Mouse (Mus musculus): ENCODE data around the gene Ogdhl.

The Ogdhl gene

DNA sequence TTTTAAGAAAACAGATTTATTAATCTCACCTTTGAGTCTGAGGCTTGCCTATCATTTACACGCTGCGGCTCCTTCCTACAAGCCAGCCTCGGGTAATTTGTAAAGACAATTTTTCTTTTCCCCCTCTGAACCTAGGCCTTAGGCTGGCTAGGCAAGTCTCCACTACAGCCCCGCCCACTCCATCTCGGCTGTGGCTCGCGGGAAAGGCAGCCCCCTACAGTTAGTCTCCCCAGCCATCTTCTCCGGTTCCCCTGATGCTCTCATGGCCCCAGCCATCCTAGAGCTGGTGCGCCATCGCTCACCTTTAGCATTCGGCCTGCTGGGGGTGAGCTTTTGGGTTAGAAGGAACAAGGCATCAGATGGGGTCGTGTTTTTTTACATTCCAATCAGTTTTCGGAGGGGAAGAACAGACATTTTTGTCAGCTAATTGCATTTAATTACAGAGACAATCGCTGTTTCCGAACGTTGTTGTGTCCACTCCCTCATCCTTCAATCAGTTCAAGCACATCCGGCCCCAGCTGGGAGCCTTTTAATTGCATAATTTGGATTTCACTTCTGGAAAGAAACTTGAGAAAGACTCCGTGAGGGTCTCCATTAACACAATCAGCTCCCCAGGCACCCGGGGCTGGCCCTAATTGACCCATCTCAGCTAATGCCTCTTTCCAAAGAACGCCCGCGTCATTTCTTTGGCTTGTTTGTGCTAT, 57.7 kb downstream of the Ogdhl start:
- DNase-seq (ENCODE audit: extremely low read depth, low read depth, low spot score), result no peak

DNA sequence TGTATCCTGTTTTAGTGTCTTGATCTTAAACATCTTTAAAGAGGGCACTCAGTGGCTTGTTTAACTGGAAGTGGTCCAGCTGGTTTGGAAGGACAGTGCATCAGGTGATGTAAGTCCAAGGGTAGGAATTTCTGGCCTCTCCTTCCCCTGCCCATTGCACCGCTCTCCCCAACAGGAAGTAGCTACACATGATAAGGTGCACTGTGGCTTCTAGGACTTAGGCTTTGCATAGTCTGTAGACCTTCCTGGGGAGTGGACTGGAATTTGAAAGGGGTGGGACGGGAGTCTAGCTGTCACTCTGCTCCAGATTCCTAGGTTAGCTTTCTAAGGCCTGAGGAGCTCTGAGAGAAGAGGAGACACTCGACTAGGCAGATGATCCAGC, 58.3 kb downstream of the Ogdhl start:
- no peak for DNase-seq (ENCODE audit: extremely low read depth, low read depth, low spot score)

DNA sequence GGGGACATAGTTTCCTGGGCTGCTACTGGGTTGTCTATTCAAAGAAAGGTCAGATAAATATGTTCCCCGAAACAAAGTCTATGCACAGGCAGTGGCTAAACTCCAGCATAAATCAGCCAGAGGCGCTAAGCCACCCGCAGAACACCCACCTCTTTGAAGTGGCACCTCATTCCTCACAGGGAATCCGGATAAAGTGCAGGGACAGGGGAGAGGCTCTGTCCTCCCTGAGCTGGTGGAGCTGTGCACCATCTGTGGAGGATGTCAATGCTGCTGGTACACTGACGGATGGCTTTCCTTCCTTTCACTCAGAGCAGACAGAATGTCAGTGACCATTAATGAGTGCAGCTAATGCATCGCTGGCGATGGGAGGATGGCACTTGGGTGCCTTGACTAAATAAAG, 59.2 kb downstream of the Ogdhl start:
- DNase-seq (ENCODE audit: extremely low read depth, low read depth, low spot score), result no peak

DNA sequence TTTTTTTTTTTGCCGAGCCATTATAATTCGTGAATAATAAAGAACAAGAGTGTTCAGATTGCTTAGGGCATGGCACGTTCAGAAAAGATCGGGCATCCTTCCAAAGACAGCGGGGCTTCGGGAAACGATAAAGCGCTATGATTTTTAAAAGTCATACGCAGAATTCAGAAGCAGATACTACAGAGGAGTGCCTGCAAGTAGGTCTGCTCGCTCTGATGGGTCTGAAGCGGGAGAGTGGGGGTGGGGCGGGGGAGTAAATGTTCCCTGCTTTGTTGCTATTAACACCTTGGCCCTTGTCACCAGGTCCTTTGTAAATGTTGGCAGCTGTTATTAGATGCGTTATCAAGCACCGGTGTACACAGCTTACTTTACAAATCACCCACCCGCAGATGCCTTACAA, 59.8 kb downstream of the Ogdhl start:
- DNase-seq (ENCODE audit: extremely low read depth, low read depth, low spot score), result no peak

DNA sequence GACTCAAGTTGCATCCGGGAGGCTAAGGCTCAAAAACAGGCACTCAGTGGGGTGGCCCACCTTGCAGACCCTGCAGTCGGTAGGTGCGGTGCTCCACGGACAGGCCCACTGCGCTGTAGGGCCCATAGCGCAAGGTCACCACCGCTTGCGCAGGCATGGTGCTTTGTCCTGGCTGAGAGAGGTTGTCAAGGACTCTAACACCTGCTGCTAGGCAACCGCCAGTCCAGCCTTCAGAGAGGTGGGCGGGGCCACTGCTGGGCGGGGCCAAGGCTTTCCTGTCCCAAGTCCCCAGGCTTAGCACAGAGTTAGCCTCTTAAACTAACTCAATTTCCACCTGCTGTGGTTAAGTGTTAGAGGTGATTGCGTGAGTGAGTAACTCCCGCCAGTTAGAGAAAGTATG, 66.4 kb downstream of the Ogdhl start, which contains the start of gene 1700024G13Rik:
1700024G13Rik (minus strand) TSS at position 196 of the 400 bp plus-strand sequence.
- no peak for DNase-seq (ENCODE audit: extremely low read depth, low read depth, low spot score)
